Mouse (Mus musculus) limb, embryonic 13.5 days (tissue): ENCODE measurements around the gene Mctp1. TPM values are rescaled to one million over a fixed set of nuclear protein-coding genes. Genes with fewer than 3 reads are reported as not detected.
"Not testable (repeated sequence)": the region's sequence is repeated elsewhere in the genome, so short reads cannot be mapped to it uniquely, and the experiment has no call there.

ENCODE experiments used
- ATAC-seq: fragments of 200-750 bp; cut with Nextera tagmentation; 2 replicates; pipeline ENCODE4 v1.8.0; 2017; ENCODE audit warnings: low read depth, moderate number of reproducible peaks, moderate TSS enrichment; ENCODE audit not compliant: low FRiP score
- H3K27ac ChIP-seq: fragments of 300-500 bp; sonication (generic); 2 replicates; pipeline ENCODE4 v1.5.1; 2015; ENCODE audit warnings: inconsistent platforms, mild to moderate bottlenecking, moderate library complexity
- H3K27me3 ChIP-seq: fragments of 300-500 bp; sonication (generic); 2 replicates; pipeline ENCODE4 v1.6.1; 2015; ENCODE audit warnings: mild to moderate bottlenecking, inconsistent platforms
- H3K36me3 ChIP-seq: fragments of 300-500 bp; sonication (generic); 2 replicates; pipeline ENCODE4 v1.6.1; 2015; ENCODE audit warnings: inconsistent platforms, mild to moderate bottlenecking, moderate library complexity
- H3K4me1 ChIP-seq: fragments of 300-500 bp; sonication (generic); 2 replicates; pipeline ENCODE4 v1.6.1; 2015; ENCODE audit warnings: inconsistent platforms
- H3K4me2 ChIP-seq: fragments of 300-500 bp; sonication (generic); replicated peaks from 2 replicates; pipeline ENCODE4 v1.6.1; 2015; ENCODE audit warnings: inconsistent platforms, mild to moderate bottlenecking, moderate library complexity
- H3K4me3 ChIP-seq: fragments of 300-500 bp; sonication (generic); 2 replicates; pipeline ENCODE4 v1.5.1; 2015; ENCODE audit warnings: moderate library complexity, mild to moderate bottlenecking, inconsistent platforms
- H3K9ac ChIP-seq: fragments of 300-500 bp; sonication (generic); 2 replicates; pipeline ENCODE4 v1.6.1; 2015; ENCODE audit warnings: mild to moderate bottlenecking, inconsistent platforms
- H3K9me3 ChIP-seq: fragments of 300-500 bp; sonication (generic); 2 replicates; pipeline ENCODE4 v1.6.1; 2016; ENCODE audit warnings: inconsistent platforms
- WGBS: fragments of 180-500 bp; shearing (Covaris S2); methylation state at CpG from one replicate; pipeline ENCODE4 v1.1.7; 2015; 5-methylcytosine and 5-hydroxymethylcytosine counted together
- polyA plus RNA-seq: library from polyadenylated mRNA; unstranded; fragments of >200 nt; fragmentation: Nextera tagmentation; extraction: Ambion mirVana; gene quantifications from 2 replicates; pipeline ENCODE4 v1.2.1, GENCODE M21; 2015

Gene Mctp1
- polyA plus RNA-seq = 0.41 and 0.46 TPM in 2 replicates

DNA sequence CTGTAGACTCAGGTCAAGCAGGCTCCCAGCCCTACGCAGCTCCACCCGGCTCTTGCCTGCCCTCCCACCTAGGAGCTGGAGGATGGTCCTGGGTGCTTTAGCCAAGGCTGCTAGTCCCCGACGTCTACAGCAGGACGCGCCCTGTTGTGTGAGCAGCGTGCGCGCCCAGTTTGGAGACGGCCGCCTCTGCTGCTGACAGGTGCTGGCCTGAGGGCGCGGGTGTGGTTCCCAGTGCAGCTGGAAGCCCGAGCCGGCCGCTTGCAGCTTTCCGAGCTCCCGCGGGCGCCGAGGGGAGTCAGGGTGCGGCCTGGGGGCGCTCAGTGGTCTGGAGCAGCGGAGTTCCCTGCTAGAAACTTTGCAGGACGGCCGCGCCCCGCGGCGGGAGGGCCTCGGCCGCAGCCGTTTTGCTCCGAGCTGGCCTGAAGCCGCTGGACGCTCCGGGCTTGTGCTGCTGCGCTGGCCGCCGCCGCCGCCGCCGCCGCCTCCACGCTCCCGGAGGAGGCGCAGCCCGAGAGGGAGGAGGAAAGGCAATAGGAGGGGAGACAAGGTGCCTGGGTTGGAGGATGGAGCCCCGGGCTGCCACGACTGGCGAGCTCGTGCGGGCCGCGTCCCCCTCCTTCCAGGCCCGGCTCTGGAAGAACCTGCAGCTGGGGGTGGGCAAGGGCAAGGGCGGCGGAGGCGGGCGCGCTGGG lies at the start of gene Mctp1:
Mctp1 (plus strand) TSS at position 564 of the 692 bp plus-strand sequence.
- peak within 1 kb of the TSS; percentile 98 for H3K4me2 ChIP-seq
- WGBS = under 1% methylated on average over 45 of the region's 62 CpGs
- H3K27ac ChIP-seq = no peak within 1 kb of the TSS
- ATAC-seq = peak; percentile 95
- peak within 1 kb of the TSS; percentile 63 for H3K9ac ChIP-seq
- H3K36me3 ChIP-seq = no peaks in the 10 kb centered on the region
- H3K4me3 ChIP-seq = peak within 1 kb of the TSS; percentile 57
- peaks cover 54% of the 10 kb centered on the region for H3K27me3 ChIP-seq
- H3K9me3 ChIP-seq = no peaks in the 10 kb centered on the region
- H3K4me1 ChIP-seq = peaks cover 14% of the 10 kb centered on the region

DNA sequence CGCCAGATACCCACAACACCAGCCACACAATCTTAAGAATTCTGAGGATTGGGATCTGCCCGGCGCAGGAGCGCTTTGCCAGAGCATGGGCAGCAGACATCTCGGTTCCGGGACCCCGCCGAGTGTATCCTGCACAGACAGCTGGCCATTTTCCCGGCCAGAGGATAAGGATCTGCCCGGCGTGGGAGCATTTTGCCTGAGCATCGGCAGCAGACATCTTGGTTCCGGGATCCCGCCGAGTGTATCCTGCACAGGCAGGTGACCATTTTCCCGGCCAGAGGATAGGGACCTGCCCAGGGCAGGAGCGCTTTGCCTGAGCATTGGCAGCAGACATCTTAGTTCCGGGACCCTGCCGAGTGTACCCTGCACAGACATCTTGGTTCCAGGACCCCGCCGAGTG lies 38.4 kb upstream of the Mctp1 start:
- not testable (repeated sequence) for H3K4me2 ChIP-seq, H3K27ac ChIP-seq, ATAC-seq, H3K27me3 ChIP-seq, H3K9me3 ChIP-seq, H3K4me3 ChIP-seq, H3K9ac ChIP-seq, H3K36me3 ChIP-seq, H3K4me1 ChIP-seq
- WGBS = 72% methylated on average over 21 of the region's 21 CpGs

GRCm38 (mm10) chr13:76358720-76359119 lies 25.6 kb upstream of the Mctp1 start:
- Histone ChIP-seq H3K4me1 (no peaks in the 10 kb centered on the region), H3K27me3 (no peaks in the 10 kb centered on the region), H3K27ac (no peak overlapping the region), H3K4me3 (no peak overlapping the region), H3K4me2 (no peak overlapping the region), H3K9ac (no peak overlapping the region), H3K36me3 (no peaks in the 10 kb centered on the region), H3K9me3 (no peaks in the 10 kb centered on the region)
- ATAC-seq = no peak

- no peaks in the 10 kb centered on the region for H3K36me3 ChIP-seq
- WGBS = 2% methylated on average over 55 of the region's 58 CpGs
- H3K4me3 ChIP-seq = peak overlapping the region; percentile 57
- H3K27ac ChIP-seq = no peak overlapping the region
- peak overlapping the region; percentile 63 for H3K9ac ChIP-seq
- H3K27me3 ChIP-seq = peaks cover 54% of the 10 kb centered on the region
- peak; percentile 88 for ATAC-seq
- peak overlapping the region; percentile 98 for H3K4me2 ChIP-seq
- H3K9me3 ChIP-seq = no peaks in the 10 kb centered on the region
- peaks cover 14% of the 10 kb centered on the region for H3K4me1 ChIP-seq
Observed at GRCm38 (mm10) chr13:76384664-76385435, 515 bp downstream of the Mctp1 start.

- H3K4me1 ChIP-seq = peaks cover 13% of the 10 kb centered on the region
- no peak overlapping the region for H3K9ac ChIP-seq
- no peak overlapping the region for H3K4me2 ChIP-seq
- H3K27me3 ChIP-seq = peaks cover 36% of the 10 kb centered on the region
- H3K27ac ChIP-seq = no peak overlapping the region
- ATAC-seq = no peak
- no peak overlapping the region for H3K4me3 ChIP-seq
- no peaks in the 10 kb centered on the region for H3K36me3 ChIP-seq
- WGBS = 66% methylated on average over 3 of the region's 3 CpGs
- no peaks in the 10 kb centered on the region for H3K9me3 ChIP-seq
Observed at GRCm38 (mm10) chr13:76388615-76389014, 4.3 kb downstream of the Mctp1 start.

GRCm38 (mm10) chr13:76391920-76392319 lies 7.6 kb downstream of the Mctp1 start:
- WGBS = 53% methylated on average over 2 of the region's 2 CpGs
- Histone ChIP-seq H3K4me1 (no peaks in the 10 kb centered on the region), H3K9me3 (no peaks in the 10 kb centered on the region), H3K4me2 (no peak overlapping the region), H3K27me3 (peaks cover 9% of the 10 kb centered on the region; the same call in 1 of the 2 replicates), H3K9ac (no peak overlapping the region), H3K4me3 (no peak overlapping the region), H3K27ac (no peak overlapping the region), H3K36me3 (no peaks in the 10 kb centered on the region)
- no peak for ATAC-seq

GRCm38 (mm10) chr13:76393106-76393505 lies 8.8 kb downstream of the Mctp1 start:
- no peak overlapping the region for H3K4me2 ChIP-seq
- no peaks in the 10 kb centered on the region for H3K4me1 ChIP-seq
- H3K36me3 ChIP-seq = no peaks in the 10 kb centered on the region
- H3K27ac ChIP-seq = no peak overlapping the region
- H3K9me3 ChIP-seq = no peaks in the 10 kb centered on the region
- 87% methylated on average over 3 of the region's 3 CpGs for WGBS
- no peaks in the 10 kb centered on the region for H3K27me3 ChIP-seq
- no peak overlapping the region for H3K9ac ChIP-seq
- H3K4me3 ChIP-seq = no peak overlapping the region
- ATAC-seq = no peak

DNA sequence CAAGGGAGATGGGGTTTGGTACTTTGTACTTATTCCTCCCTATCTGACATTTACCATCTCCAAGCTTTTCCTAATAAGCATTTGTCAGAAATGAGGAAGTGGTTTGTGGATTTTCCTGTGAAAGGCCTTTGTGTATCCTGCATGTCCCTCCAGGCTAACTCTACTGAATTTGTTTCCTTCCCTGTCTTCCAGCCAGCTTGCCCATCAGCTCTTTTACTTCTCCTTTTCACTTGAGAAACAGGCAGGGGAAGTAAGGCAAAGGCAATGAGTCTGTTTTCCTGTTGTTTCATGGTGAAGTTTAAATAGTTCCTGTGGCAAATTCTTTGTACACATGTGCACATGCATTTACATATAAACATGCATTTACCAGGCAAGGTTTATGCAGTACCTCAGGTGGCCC lies 11.6 kb downstream of the Mctp1 start:
- Histone ChIP-seq H3K4me1 (no peaks in the 10 kb centered on the region), H3K36me3 (no peaks in the 10 kb centered on the region), H3K4me3 (no peak overlapping the region), H3K9me3 (no peaks in the 10 kb centered on the region), H3K27me3 (no peaks in the 10 kb centered on the region), H3K27ac (no peak overlapping the region), H3K4me2 (no peak overlapping the region), H3K9ac (no peak overlapping the region)
- ATAC-seq = no peak

- WGBS = 83% methylated on average over 2 of the region's 2 CpGs
- Histone ChIP-seq H3K9me3 (no peaks in the 10 kb centered on the region), H3K4me2 (no peak overlapping the region), H3K4me1 (no peaks in the 10 kb centered on the region), H3K27me3 (no peaks in the 10 kb centered on the region), H3K9ac (no peak overlapping the region), H3K4me3 (no peak overlapping the region), H3K27ac (no peak overlapping the region), H3K36me3 (no peaks in the 10 kb centered on the region)
- ATAC-seq = no peak
Observed at GRCm38 (mm10) chr13:76409296-76409695, 25.0 kb downstream of the Mctp1 start.

GRCm38 (mm10) chr13:76410665-76411064 lies 26.3 kb downstream of the Mctp1 start:
- Histone ChIP-seq H3K36me3 (no peaks in the 10 kb centered on the region), H3K9ac (no peak overlapping the region), H3K9me3 (no peaks in the 10 kb centered on the region), H3K27me3 (no peaks in the 10 kb centered on the region), H3K4me2 (no peak overlapping the region), H3K27ac (no peak overlapping the region), H3K4me3 (no peak overlapping the region), H3K4me1 (no peaks in the 10 kb centered on the region)
- WGBS = 78% methylated on average over 1 of the region's 1 CpGs
- ATAC-seq = no peak

- no peak for ATAC-seq
- H3K4me1 ChIP-seq = no peaks in the 10 kb centered on the region
- no peaks in the 10 kb centered on the region for H3K27me3 ChIP-seq
- H3K36me3 ChIP-seq = no peaks in the 10 kb centered on the region
- no peak overlapping the region for H3K4me3 ChIP-seq
- H3K27ac ChIP-seq = no peak overlapping the region
- H3K4me2 ChIP-seq = no peak overlapping the region
- H3K9me3 ChIP-seq = no peaks in the 10 kb centered on the region
- no peak overlapping the region for H3K9ac ChIP-seq
Observed at GRCm38 (mm10) chr13:76415346-76415745, 31.0 kb downstream of the Mctp1 start.

DNA sequence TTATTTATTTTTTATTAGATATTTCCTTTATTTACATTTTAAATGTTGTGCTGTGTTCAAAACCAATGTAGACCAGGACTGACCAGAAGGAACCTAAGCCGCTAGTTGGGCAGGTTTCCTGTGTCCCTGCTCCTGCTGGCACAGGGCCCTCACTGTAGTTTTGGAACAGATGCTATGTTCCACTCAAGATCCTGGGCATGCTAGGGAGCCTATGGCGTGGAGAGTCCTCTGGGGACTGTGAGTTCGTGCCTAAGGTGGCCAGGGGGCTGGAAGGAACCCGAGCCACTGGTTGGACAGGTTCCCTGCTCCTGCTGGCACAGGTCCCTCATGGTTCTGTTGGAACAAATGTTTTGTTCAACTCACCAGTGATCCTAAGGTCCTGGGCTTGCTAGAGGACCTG lies 35.8 kb downstream of the Mctp1 start:
- Histone ChIP-seq H3K4me2 (no peak overlapping the region), H3K9me3 (no peaks in the 10 kb centered on the region), H3K4me1 (no peaks in the 10 kb centered on the region), H3K27me3 (no peaks in the 10 kb centered on the region), H3K36me3 (no peaks in the 10 kb centered on the region), H3K9ac (no peak overlapping the region), H3K27ac (no peak overlapping the region), H3K4me3 (no peak overlapping the region)
- WGBS = 77% methylated on average over 4 of the region's 4 CpGs
- no peak for ATAC-seq
